Mouse (Mus musculus) kidney, adult 2 months (tissue): ENCODE results near the gene Msi2.

Experiments
- CTCF ChIP-seq: fragments of 200-500 bp; conservative IDR thresholded peaks from 2 replicates; pipeline ENCODE4 v1.5.1; 2011; ENCODE audit warnings: low read depth, mild to moderate bottlenecking, control low read depth, low read length, moderate library complexity, mixed read lengths; ENCODE audit not compliant: insufficient read depth, insufficient read length
- POLR2A ChIP-seq: fragments of 200-500 bp; IDR thresholded peaks from one replicate; pipeline ENCODE4 v1.6.1; 2011; ENCODE audit warnings: low read depth, low read length, control low read depth

DNA sequence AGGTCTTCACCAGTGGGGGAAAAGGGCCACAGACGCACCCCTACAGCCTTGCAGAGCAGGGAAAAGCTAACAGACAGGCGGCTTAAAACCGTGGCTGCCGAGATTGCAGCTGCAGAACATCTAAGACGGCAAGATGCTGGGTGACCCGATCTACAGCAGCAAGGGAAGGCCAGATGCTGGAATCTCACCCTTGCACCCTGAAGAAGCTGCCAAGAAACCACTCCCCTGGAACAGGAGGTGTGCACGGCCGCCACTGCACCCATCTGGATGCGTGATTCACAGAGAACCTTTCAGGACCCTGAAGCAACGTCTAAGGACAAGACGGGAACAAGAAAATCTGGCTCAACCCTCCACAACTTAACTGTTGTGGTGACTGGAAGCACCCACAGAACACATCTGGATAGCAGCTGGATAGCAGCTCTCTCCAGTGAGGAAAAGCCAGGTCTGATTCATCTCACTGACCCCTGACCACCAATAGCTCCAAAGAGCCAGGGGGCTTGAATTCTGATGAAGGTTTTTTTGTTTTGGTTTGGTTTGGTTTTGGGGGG lies 11.0 kb downstream of the Msi2 start:
- TF ChIP-seq CTCF (no peak), POLR2A (no peak)
